In the genomic region with DNA sequence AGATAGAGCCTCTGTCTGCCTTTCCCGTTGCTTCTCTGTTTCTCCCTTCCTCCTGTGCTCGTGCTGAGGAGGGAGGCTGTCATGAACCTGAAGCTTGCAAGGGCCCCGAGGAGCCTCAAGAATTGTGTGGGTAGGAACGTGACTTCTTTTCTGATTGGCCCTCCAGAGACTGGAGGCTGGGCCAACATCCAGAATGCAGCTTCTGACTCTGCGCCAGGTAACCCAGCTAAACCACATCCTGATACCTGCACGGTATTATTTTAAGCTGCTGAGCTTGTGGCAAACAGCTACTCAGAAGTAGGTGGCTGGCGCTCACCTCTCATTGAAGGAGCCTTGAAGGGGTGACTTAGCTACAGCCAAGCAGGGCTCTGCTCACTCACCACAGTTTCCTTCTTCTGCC, we compare ENCODE assay signal across 20 mouse cellular contexts.
DNase-seq lines count a peak whose midpoint lies in the region; ATAC-seq and TF ChIP-seq lines count a peak whose summit lies in the region.
"Had no signal": no experiment of that assay in that cellular context is flagged by ENCODE, and none has a peak within 500 bp of the region (broad histone marks: within the 10 kb centered on the region; RNA-seq: fewer than 3 reads in every experiment).

No protein-coding gene starts in this region.

- in situ Hi-C loops in CH12.LX (cut with MboI; ENCODE audit: low pct_ligation_motif_present, low pct_unique_long_range_greater_than_20kb, low sequenced_read_pairs): loop anchor here (5.0 to 10.0 kb wide), 2 partner anchors 65 to 208 kb away; partner anchors contain the start of gene Gpat3

- TF ChIP-seq RAD21 in CH12.LX (IDR thresholded peaks at IDR 0.05; ENCODE audit: low read depth, low read length): no peak

- no peak for TF ChIP-seq POLR2A in CH12.LX (IDR thresholded peaks at IDR 0.05; ENCODE audit: low read depth, low read length)

- H3K27me3 ChIP-seq in lung, postnatal 0 days (replicated peaks; ENCODE audit: insufficient read depth, low read length): no peaks in the 10 kb centered on the region
- no peaks in the 10 kb centered on the region for H3K27me3 ChIP-seq in CH12.LX (replicated peaks)
- peaks cover 8% of the 10 kb centered on the region; the same call in 1 of the 2 replicates for H3K27me3 ChIP-seq in neural tube, embryonic 15.5 days (replicated peaks)
- H3K27me3 ChIP-seq: Patski had no signal

- no peak overlapping the region for H3K27ac ChIP-seq in lung, postnatal 0 days (ENCODE audit: low read length)
- no peak overlapping the region for H3K27ac ChIP-seq in CH12.LX (ENCODE audit: insufficient read depth, low read depth)
- H3K27ac ChIP-seq in neural tube, embryonic 15.5 days (replicated peaks): no peak overlapping the region
- no peak overlapping the region for H3K27ac ChIP-seq in layer of hippocampus, adult 2 months
- H3K27ac ChIP-seq: forebrain, embryonic 15.5 days; gastrocnemius, adult 2 months; heart, adult 2 months; hindbrain, embryonic 14.5 days; limb, embryonic 12.5 days; liver, embryonic 14.5 days; neural tube, embryonic 13.5 days; stomach, postnatal 0 days had no signal

- H3K79me2 ChIP-seq in CH12.LX (replicated peaks; ENCODE audit: control insufficient read depth, extremely low read depth, insufficient read depth, poor library complexity, severe bottlenecking): no peaks in the 10 kb centered on the region

- dilution Hi-C loops in CH12.LX (cut with MboI; ENCODE audit: extremely low pct_ligation_motif_present, extremely low pct_unique_long_range_greater_than_20kb, low sequenced_read_pairs): no loop called here

- peak; percentile 33 for DNase-seq in lung, postnatal 25 days (ENCODE audit: low spot score)
- DNase-seq in lung, postnatal 0 days (ENCODE audit: low spot score): no peak
- no peak for DNase-seq in CH12.LX (ENCODE audit: extremely low read depth)
- peak; percentile 57 for DNase-seq in thymus, postnatal 14 days
- no peak for DNase-seq in layer of hippocampus, adult 2 months (ENCODE audit: low spot score in 2 of 2)
- DNase-seq: cerebellum, adult 9-10 months; gastrocnemius, adult 2 months; kidney, adult 18-20 months had no signal

- no peak for TF ChIP-seq EP300 in lung, postnatal 0 days (IDR thresholded peaks at IDR 0.05)
- TF ChIP-seq EP300 in CH12.LX (IDR thresholded peaks at IDR 0.05; ENCODE audit: low read length): no peak

- no peaks in the 10 kb centered on the region for H3K36me3 ChIP-seq in lung, postnatal 0 days (ENCODE audit: insufficient read depth, low read length)
- H3K36me3 ChIP-seq in CH12.LX (replicated peaks in 1 of 2; ENCODE audit: control insufficient read depth in 1 of 2, insufficient read depth in 1 of 2, low read length in 1 of 2): no peaks in the 10 kb centered on the region
- no peaks in the 10 kb centered on the region for H3K36me3 ChIP-seq in neural tube, embryonic 15.5 days
- H3K36me3 ChIP-seq: forebrain, embryonic 15.5 days; limb, embryonic 12.5 days; neural tube, embryonic 13.5 days had no signal

- H3K4me1 ChIP-seq in lung, postnatal 0 days (ENCODE audit: insufficient read depth, low read depth, low read length): no peaks in the 10 kb centered on the region
- peaks cover 0 to 10% of the 10 kb centered on the region in 2 experiments; a peak in 2 of 4 replicates for H3K4me1 ChIP-seq in CH12.LX (ENCODE audit: control insufficient read depth in 1 of 2, insufficient read depth in 2 of 2)
- H3K4me1 ChIP-seq in neural tube, embryonic 15.5 days: no peaks in the 10 kb centered on the region
- H3K4me1 ChIP-seq: forebrain, embryonic 15.5 days; neural tube, embryonic 13.5 days had no signal

- no peak overlapping the region for H3K4me2 ChIP-seq in lung, postnatal 0 days (replicated peaks; ENCODE audit: low read depth, low read length)
- peak overlapping the region; percentile 81 for H3K4me2 ChIP-seq in CH12.LX (ENCODE audit: insufficient read depth, low read depth, poor library complexity, severe bottlenecking)
- no peak overlapping the region for H3K4me2 ChIP-seq in neural tube, embryonic 15.5 days
- H3K4me2 ChIP-seq: forebrain, embryonic 15.5 days; hindbrain, embryonic 14.5 days; limb, embryonic 12.5 days; neural tube, embryonic 13.5 days had no signal

- H3K9ac ChIP-seq in lung, postnatal 0 days (replicated peaks; ENCODE audit: low read depth): no peak overlapping the region
- H3K9ac ChIP-seq in CH12.LX (ENCODE audit: insufficient read depth, low read depth): no peak overlapping the region
- no peak overlapping the region for H3K9ac ChIP-seq in neural tube, embryonic 15.5 days (replicated peaks)
- H3K9ac ChIP-seq: forebrain, embryonic 15.5 days; hindbrain, embryonic 14.5 days; limb, embryonic 12.5 days; liver, embryonic 14.5 days; neural tube, embryonic 13.5 days had no signal

- WGBS in lung, postnatal 0 days: 70% methylated on average over 7 of the region's 7 CpGs
- WGBS in neural tube, embryonic 15.5 days: 87% methylated on average over 7 of the region's 7 CpGs

- no peaks in the 10 kb centered on the region for H3K9me3 ChIP-seq in lung, postnatal 0 days (ENCODE audit: low read length)
- no peaks in the 10 kb centered on the region for H3K9me3 ChIP-seq in CH12.LX (replicated peaks; ENCODE audit: low read length)
- no peaks in the 10 kb centered on the region for H3K9me3 ChIP-seq in neural tube, embryonic 15.5 days (replicated peaks)
- H3K9me3 ChIP-seq: forebrain, embryonic 15.5 days; limb, embryonic 12.5 days; neural tube, embryonic 13.5 days had no signal

- no peak for TF ChIP-seq CTCF in lung, postnatal 0 days (IDR thresholded peaks at IDR 0.05)
- TF ChIP-seq CTCF in CH12.LX (conservative IDR thresholded peaks at IDR 0.05 in 1 of 2, IDR thresholded peaks at IDR 0.05 in 1 of 2; ENCODE audit: low read depth in 2 of 2, low read length in 2 of 2): no peak
- TF ChIP-seq CTCF in layer of hippocampus, adult 2 months (conservative IDR thresholded peaks at IDR 0.05): no peak

- ATAC-seq in lung, postnatal 0 days: no peak
- ATAC-seq in inflammation-experienced regulatory T-cells, adult 6 months: peak; percentile 87
- no peak for ATAC-seq in neural tube, embryonic 15.5 days (ENCODE audit: low FRiP score)
- no peak for ATAC-seq in monocyte, adult 5-6 weeks (replicated peaks; ENCODE audit: insufficient number of reproducible peaks, low FRiP score, low TSS enrichment, poor library complexity, severe bottlenecking)
- ATAC-seq: forebrain, embryonic 15.5 days; Patski had no signal

- H3K4me3 ChIP-seq in lung, postnatal 0 days (ENCODE audit: low read depth, low read length): no peak overlapping the region
- H3K4me3 ChIP-seq in CH12.LX (replicated peaks in 1 of 3; ENCODE audit: low read depth in 2 of 3, low read length in 2 of 3, poor library complexity in 1 of 3): no peak overlapping the region
- H3K4me3 ChIP-seq in neural tube, embryonic 15.5 days (replicated peaks): no peak overlapping the region
- no peak overlapping the region for H3K4me3 ChIP-seq in layer of hippocampus, adult 2 months
- H3K4me3 ChIP-seq: erythroblast, embryonic 14.5 days; forebrain, embryonic 15.5 days; gastrocnemius, adult 2 months; heart, adult 2 months; limb, embryonic 12.5 days; neural tube, embryonic 13.5 days had no signal

TF ChIP-seq in CH12.LX, 34 proteins besides CTCF, POLR2A, EP300 and RAD21:
- TF ChIP-seq MAZ (IDR thresholded peaks at IDR 0.05; ENCODE audit: low read depth, low read length) (no peak), BHLHE40 (IDR thresholded peaks at IDR 0.05; ENCODE audit: low read depth, low read length) (no peak), USF1 (IDR thresholded peaks at IDR 0.05; ENCODE audit: low read depth, low read length) (no peak), MAFK (IDR thresholded peaks at IDR 0.05; ENCODE audit: insufficient replicate concordance, low read length) (no peak), JUN (IDR thresholded peaks at IDR 0.05; ENCODE audit: insufficient read depth, low read depth, low read length) (no peak), ELF1 (IDR thresholded peaks at IDR 0.05; ENCODE audit: low read depth, low read length) (no peak), MYC (IDR thresholded peaks at IDR 0.05; ENCODE audit: low read depth, low read length) (no peak), SIN3A (IDR thresholded peaks at IDR 0.05; ENCODE audit: low read length) (no peak), HCFC1 (IDR thresholded peaks at IDR 0.05; ENCODE audit: low read depth, low read length) (no peak), USF2 (conservative IDR thresholded peaks at IDR 0.05; ENCODE audit: low read depth, low read length) (no peak), ETS1 (conservative IDR thresholded peaks at IDR 0.05; ENCODE audit: low read depth, low read length) (no peak), NRF1 (IDR thresholded peaks at IDR 0.05; ENCODE audit: low read depth, low read length) (no peak), PAX5 (IDR thresholded peaks at IDR 0.05; ENCODE audit: low read length) (no peak), TCF12 (IDR thresholded peaks at IDR 0.05; ENCODE audit: low read depth, low read length) (no peak), KAT2A (IDR thresholded peaks at IDR 0.05; ENCODE audit: insufficient replicate concordance, low read length) (no peak), MAX (IDR thresholded peaks at IDR 0.05; ENCODE audit: low read length) (no peak)

Comparison
In these comparisons a context has a peak if more than half of its experiments do, and no peak if none do; other contexts are left out.
1. DNase-seq: peak in lung, postnatal 25 days (single experiment) and thymus, postnatal 14 days (single experiment); none in lung, postnatal 0 days (single experiment), CH12.LX (single experiment) and layer of hippocampus, adult 2 months (0 of 2).